Mouse (Mus musculus) adrenal gland, postnatal 10 days (tissue): ENCODE data around the gene Lamtor2. TPM values are rescaled to one million over a fixed set of nuclear protein-coding genes. Genes with fewer than 3 reads are reported as not detected.

Experiments used
- DNase-seq: peaks from one replicate; pipeline ENCODE4 v3.0.0; 2021; ENCODE audit warnings: mixed read lengths
- microRNA-seq: library from miRNA; unstranded; fragments of <30 nt; microRNA quantifications from one replicate; pipeline ENCODE4 v1.2.0, GENCODE M21; 2021
- total RNA-seq, 2 experiments: library from RNA; stranded (reverse); gene quantifications; 2 replicates each; pipeline ENCODE4 v1.2.3; 2021

The Lamtor2 gene
- total RNA-seq, 2 experiments from 2014 or later, result 131 to 132 TPM

GRCm38 (mm10) chr3:88503881-88504746, 48.8 kb downstream of the Lamtor2 start:
- DNase-seq, result no peak

GRCm38 (mm10) chr3:88503505-88503863, 49.4 kb downstream of the Lamtor2 start:
- peak; percentile 75 for DNase-seq

GRCm38 (mm10) chr3:88502641-88503504, 50.0 kb downstream of the Lamtor2 start:
- peak; percentile 95 for DNase-seq

- peak; percentile 59 for DNase-seq
Measured at GRCm38 (mm10) chr3:88502031-88502571, 50.8 kb downstream of the Lamtor2 start.

- no peak for DNase-seq
Measured at GRCm38 (mm10) chr3:88501366-88502030, 51.4 kb downstream of the Lamtor2 start.

GRCm38 (mm10) chr3:88500655-88501365, 52.1 kb downstream of the Lamtor2 start:
- no peak for DNase-seq

- DNase-seq, result no peak
Measured at GRCm38 (mm10) chr3:88500087-88500486, 52.8 kb downstream of the Lamtor2 start.

Small RNAs within 50 kb of the gene (microRNA-seq; reads per million reads assigned to microRNA genes)
- gene Mir1905, result not detected

Other genes with a start within 250 kb of the Lamtor2 start
- gene Glmp, start 228.1 kb downstream of the Lamtor2 start, total RNA-seq, result 100 to 1,000 TPM; 144 to 149 TPM
- gene Tmem79, start 216.9 kb downstream of the Lamtor2 start, total RNA-seq, result 10 to 100 TPM; 15.1 to 17.7 TPM
- 10 to 100 TPM; 42.8 to 55.9 TPM for gene Smg5, start 216.8 kb downstream of the Lamtor2 start, total RNA-seq
- 1 to 10 TPM; 2.7 to 4.2 TPM for gene Paqr6, start 188.5 kb downstream of the Lamtor2 start, total RNA-seq
- gene Bglap3, start 180.3 kb downstream of the Lamtor2 start, total RNA-seq, result 10 to 100 TPM in 1 of 2 experiments, under 1 TPM in 1; 0.67 to 16.9 TPM
- gene Bglap2, start 174.4 kb downstream of the Lamtor2 start, total RNA-seq, result 10 to 100 TPM in 1 of 2 experiments, not detected in 1; 24.0 TPM
- gene Bglap, start 168.6 kb downstream of the Lamtor2 start, total RNA-seq, result 100 to 1,000 TPM in 1 of 2 experiments, 1 to 10 TPM in 1; 1.6 to 106 TPM
- gene Pmf1, start 142.7 kb downstream of the Lamtor2 start, total RNA-seq, result 10 to 100 TPM; 60.2 to 62.6 TPM
- gene Slc25a44, start 127.9 kb downstream of the Lamtor2 start, total RNA-seq, result 10 to 100 TPM; 37.8 to 47.6 TPM
- gene Sema4a, start 91.9 kb downstream of the Lamtor2 start, total RNA-seq, result 10 to 100 TPM; 13.4 to 15.5 TPM
- 100 to 1,000 TPM; 102 to 104 TPM for gene Lmna, start 43.1 kb downstream of the Lamtor2 start, total RNA-seq
- 1 to 10 TPM; 5.5 to 5.6 TPM for gene Mex3a, start 20.7 kb downstream of the Lamtor2 start, total RNA-seq
- not detected for gene Rab25, start 4.8 kb downstream of the Lamtor2 start, total RNA-seq
- gene Ubqln4, start 684 bp upstream of the Lamtor2 start, total RNA-seq, result 10 to 100 TPM; 63.9 to 73.1 TPM
- 100 to 1,000 TPM; 221 to 247 TPM for gene Ssr2, start 22.8 kb upstream of the Lamtor2 start, total RNA-seq
- 10 to 100 TPM; 51.4 to 71.5 TPM for gene Arhgef2, start 52.9 kb upstream of the Lamtor2 start, total RNA-seq
- not detected for gene Rxfp4, start 100.1 kb upstream of the Lamtor2 start, total RNA-seq
- gene Khdc4, start 132.7 kb upstream of the Lamtor2 start, total RNA-seq, result 10 to 100 TPM; 46.7 to 60.5 TPM
- 10 to 100 TPM; 39.0 to 44.9 TPM for gene Rit1, start 163.8 kb upstream of the Lamtor2 start, total RNA-seq
- gene Syt11, start 222.1 kb upstream of the Lamtor2 start, total RNA-seq, result 10 to 100 TPM; 10.5 to 18.4 TPM